Mouse (Mus musculus) limb, embryonic 10.5 days (tissue): ENCODE results near the gene Hdhd5. TPM values are rescaled to one million over a fixed set of nuclear protein-coding genes. Genes with fewer than 3 reads are reported as not detected.

Experiments
- DNase-seq: peaks from one replicate; pipeline ENCODE4 v3.0.0-alpha.2; 2017; ENCODE audit warnings: low spot score
- H3K27ac ChIP-seq: fragments of 300-500 bp; sonication (generic); 2 replicates; pipeline ENCODE4 v1.5.1; 2016; ENCODE audit warnings: mild to moderate bottlenecking
- H3K27me3 ChIP-seq: fragments of 300-500 bp; sonication (generic); 2 replicates; pipeline ENCODE4 v1.6.1; 2016; ENCODE audit warnings: low read depth, mild to moderate bottlenecking; ENCODE audit not compliant: poor library complexity, severe bottlenecking
- H3K36me3 ChIP-seq: fragments of 300-500 bp; sonication (generic); 2 replicates; pipeline ENCODE4 v1.6.1; 2016; ENCODE audit warnings: mild to moderate bottlenecking, moderate library complexity
- H3K4me1 ChIP-seq: fragments of 300-500 bp; sonication (generic); 2 replicates; pipeline ENCODE4 v1.6.1; 2016
- H3K4me3 ChIP-seq: fragments of 300-500 bp; sonication (generic); 2 replicates; pipeline ENCODE4 v1.5.1; 2016; ENCODE audit warnings: mild to moderate bottlenecking, moderate library complexity
- H3K9me3 ChIP-seq: fragments of 300-500 bp; sonication (generic); replicated peaks from 2 replicates; pipeline ENCODE4 v1.6.1; 2016; ENCODE audit warnings: mild to moderate bottlenecking
- WGBS: fragments of 180-500 bp; shearing (Covaris S2); methylation state at CpG from one replicate; pipeline ENCODE4 v1.1.7; 2016; 5-methylcytosine and 5-hydroxymethylcytosine counted together
- polyA plus RNA-seq: library from polyadenylated mRNA; unstranded; fragments of >200 nt; fragmentation: Nextera tagmentation; extraction: Ambion mirVana; gene quantifications from 2 replicates; pipeline ENCODE4 v1.2.1, GENCODE M21; 2016

The Hdhd5 gene
- 24.4 and 26.3 TPM in 2 replicates for polyA plus RNA-seq

DNA sequence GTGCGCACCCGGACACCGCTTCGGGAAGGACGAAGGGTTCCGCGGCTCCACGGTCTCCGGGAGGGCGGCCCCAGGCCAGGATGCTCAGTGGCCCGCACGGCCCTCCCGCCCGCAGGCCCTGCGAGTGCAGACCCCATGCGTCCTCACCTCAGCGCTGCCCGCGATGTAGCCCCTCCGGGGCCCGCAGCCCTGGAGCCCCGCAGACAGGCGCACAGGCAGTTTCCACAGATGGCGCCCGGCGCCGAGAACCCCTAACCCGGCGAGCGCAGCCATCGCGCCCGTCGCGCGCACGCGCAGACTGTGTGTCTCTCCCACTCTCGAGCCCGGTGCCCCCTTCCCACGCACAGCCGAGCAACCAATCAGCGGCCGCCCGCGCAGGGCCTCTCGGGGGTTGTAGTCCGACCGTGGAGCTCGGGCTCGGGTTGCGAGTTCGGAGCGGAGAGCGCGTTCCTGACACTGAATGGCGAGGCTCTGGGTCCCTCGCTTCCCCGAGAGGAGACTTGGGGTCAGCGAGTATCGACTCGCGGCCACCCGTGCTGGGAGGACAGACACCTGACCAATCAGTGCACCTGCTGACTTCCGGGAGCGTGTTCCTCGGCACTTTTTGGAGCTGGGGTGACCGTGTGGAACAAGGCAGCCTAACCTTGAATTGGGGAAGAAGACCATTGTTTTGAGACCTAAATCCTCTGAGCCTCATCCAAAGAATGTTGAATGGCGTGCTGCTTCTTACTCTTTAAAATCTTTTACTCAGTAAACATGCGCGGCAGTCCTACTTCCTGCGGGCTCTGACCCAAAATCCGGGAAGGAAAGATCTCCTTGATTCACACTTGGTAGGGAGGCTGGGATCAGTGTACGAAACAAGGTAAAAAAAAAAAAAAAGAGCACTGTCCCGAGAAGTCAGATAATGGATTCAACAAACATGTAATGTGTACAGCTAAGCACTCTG, at the start of gene Hdhd5:
Hdhd5 (minus strand) TSS at position 300 of the 946 bp plus-strand sequence.
- Histone ChIP-seq H3K4me1 (peaks cover 26% of the 10 kb centered on the region), H3K9me3 (no peaks in the 10 kb centered on the region), H3K27ac (peak within 1 kb of the TSS; percentile 94), H3K36me3 (peaks cover 8% of the 10 kb centered on the region), H3K27me3 (no peaks in the 10 kb centered on the region), H3K4me3 (peak within 1 kb of the TSS; percentile 98)
- WGBS: 1% methylated on average over 75 of the region's 75 CpGs
- DNase-seq: peak; percentile 96

GRCm38 (mm10) chr6:120580713-120581015, 49.5 kb upstream of the Hdhd5 start:
- WGBS: 0% methylated on average over 1 of the region's 1 CpGs
- Histone ChIP-seq H3K4me3 (peak overlapping the region; percentile 54), H3K9me3 (no peaks in the 10 kb centered on the region), H3K27ac (peak overlapping the region; percentile 86), H3K4me1 (peaks cover 45% of the 10 kb centered on the region), H3K36me3 (no peaks in the 10 kb centered on the region), H3K27me3 (no peaks in the 10 kb centered on the region; the same call in 1 of the 2 replicates)
- DNase-seq: peak; percentile 64

- peak overlapping the region; percentile 54 for H3K4me3 ChIP-seq
- no peaks in the 10 kb centered on the region; the same call in 1 of the 2 replicates for H3K27me3 ChIP-seq
- H3K4me1 ChIP-seq: peaks cover 39% of the 10 kb centered on the region
- peak overlapping the region; percentile 86 for H3K27ac ChIP-seq
- H3K36me3 ChIP-seq: no peaks in the 10 kb centered on the region
- WGBS: under 1% methylated on average over 23 of the region's 23 CpGs
- H3K9me3 ChIP-seq: no peaks in the 10 kb centered on the region
- peak; percentile 81 for DNase-seq
Observed at GRCm38 (mm10) chr6:120579831-120580712, 49.0 kb upstream of the Hdhd5 start.

DNA sequence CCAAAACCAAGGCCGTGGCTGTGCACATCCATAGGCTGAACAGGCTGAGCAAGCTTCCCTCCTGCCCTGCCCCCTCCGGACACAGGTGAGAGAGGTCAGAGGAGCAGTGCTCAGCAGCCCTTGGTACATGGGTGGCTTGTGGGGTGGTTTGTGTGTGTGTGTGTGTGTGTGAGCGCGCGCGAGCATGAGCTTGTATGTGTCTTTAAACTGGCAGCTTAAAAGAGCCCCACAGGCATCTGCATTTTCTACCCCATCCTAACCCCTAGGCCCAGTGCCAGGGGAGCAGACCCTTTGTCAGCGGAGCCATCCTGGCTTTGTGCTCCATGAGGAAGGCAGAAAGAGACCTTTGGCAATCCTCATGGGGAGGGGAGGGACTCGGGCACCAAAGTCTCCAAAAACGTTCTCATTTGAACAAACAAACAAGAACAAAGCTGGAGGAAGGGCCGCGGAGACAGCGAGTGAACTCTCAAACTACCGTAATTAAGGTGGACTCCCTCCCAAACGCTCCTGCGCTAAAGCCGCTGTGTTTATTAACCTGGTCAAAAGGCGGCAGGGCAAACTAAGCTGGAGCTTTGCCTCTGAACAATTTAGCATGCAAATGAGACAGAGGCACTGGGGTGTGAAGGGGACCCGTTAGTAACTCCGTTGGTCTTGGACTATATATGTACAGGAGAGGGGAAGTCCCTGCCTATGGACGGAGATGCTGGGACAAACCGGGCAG, 48.2 kb upstream of the Hdhd5 start:
- no peaks in the 10 kb centered on the region for H3K36me3 ChIP-seq
- peak; percentile 61 for DNase-seq
- peak overlapping the region; percentile 86 for H3K27ac ChIP-seq
- 2% methylated on average over 21 of the region's 21 CpGs for WGBS
- no peaks in the 10 kb centered on the region; the same call in 1 of the 2 replicates for H3K27me3 ChIP-seq
- H3K9me3 ChIP-seq: no peaks in the 10 kb centered on the region
- H3K4me3 ChIP-seq: peak overlapping the region; percentile 54
- peaks cover 38% of the 10 kb centered on the region for H3K4me1 ChIP-seq

DNA sequence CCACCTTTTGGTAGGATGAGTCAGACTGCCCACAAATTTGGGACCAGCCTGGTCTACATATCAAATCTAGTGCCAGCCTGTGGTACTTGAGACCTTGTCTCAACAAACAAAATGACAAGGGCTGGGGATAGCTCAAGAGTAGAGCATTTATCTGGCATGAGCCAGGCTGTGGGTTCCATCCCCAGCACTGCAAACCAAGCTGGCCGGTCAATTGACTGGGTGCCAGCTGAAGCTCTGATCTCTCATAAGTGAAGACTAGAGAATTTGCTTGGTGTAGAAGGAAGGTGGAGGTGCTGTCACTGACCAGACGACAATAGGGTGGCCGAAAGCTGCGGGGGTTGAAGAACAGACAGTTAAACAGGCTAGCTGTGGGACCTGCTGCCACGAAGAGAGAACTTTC, 47.4 kb upstream of the Hdhd5 start:
- H3K36me3 ChIP-seq: no peaks in the 10 kb centered on the region
- H3K4me1 ChIP-seq: peaks cover 38% of the 10 kb centered on the region
- no peak for DNase-seq
- 51% methylated on average over 5 of the region's 5 CpGs for WGBS
- H3K9me3 ChIP-seq: no peaks in the 10 kb centered on the region
- peak overlapping the region; percentile 86 for H3K27ac ChIP-seq
- no peaks in the 10 kb centered on the region; the same call in 1 of the 2 replicates for H3K27me3 ChIP-seq
- H3K4me3 ChIP-seq: no peak overlapping the region

DNA sequence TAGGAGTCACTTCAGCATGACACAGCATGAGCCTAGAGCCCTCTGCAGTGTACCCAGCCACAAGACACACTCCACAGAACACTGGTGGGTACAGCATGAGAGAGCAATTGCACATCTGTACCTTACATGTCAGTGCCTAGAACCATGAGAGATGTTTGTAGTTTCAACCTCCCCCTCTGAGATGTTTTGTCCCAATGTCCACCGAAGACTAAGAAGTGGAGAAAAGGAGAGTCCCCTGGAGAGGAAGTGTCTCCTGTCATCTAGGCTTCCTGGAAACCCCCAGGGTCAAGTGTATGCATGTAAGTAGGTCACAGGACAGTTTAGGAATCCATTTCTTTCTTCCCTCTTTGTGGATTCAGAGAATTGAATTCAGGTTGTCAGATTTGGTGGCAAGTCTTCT, 41.3 kb upstream of the Hdhd5 start:
- Histone ChIP-seq H3K36me3 (no peaks in the 10 kb centered on the region), H3K9me3 (no peaks in the 10 kb centered on the region), H3K4me1 (peaks cover 4% of the 10 kb centered on the region), H3K4me3 (no peak overlapping the region), H3K27me3 (no peaks in the 10 kb centered on the region), H3K27ac (no peak overlapping the region)
- WGBS: 73% methylated on average over 1 of the region's 1 CpGs
- no peak for DNase-seq

DNA sequence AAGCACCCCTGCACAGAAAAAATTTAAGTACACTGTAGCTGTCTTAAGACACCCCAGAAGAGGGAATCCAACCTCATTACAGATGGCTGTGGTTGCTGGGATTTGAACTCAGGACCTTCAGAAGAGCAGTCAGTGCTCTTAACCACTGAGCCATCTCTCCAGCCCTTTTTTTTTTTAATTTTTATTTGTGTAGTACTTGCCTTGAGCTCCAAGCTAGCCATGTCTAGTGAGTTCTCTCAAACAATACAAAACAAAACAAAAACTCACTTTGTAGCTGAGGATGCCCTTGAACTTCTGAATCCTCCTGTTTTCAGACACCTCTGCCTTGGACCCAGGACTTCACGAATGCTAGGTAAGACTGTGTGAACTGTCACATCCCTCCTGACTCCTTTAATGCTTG, 37.1 kb upstream of the Hdhd5 start:
- Histone ChIP-seq H3K4me1 (peaks cover 9% of the 10 kb centered on the region), H3K27me3 (no peaks in the 10 kb centered on the region), H3K36me3 (no peaks in the 10 kb centered on the region), H3K9me3 (no peaks in the 10 kb centered on the region), H3K4me3 (no peak overlapping the region), H3K27ac (no peak overlapping the region)
- DNase-seq: no peak
- 81% methylated on average over 1 of the region's 1 CpGs for WGBS

- H3K27ac ChIP-seq: peak overlapping the region; percentile 65
Observed at GRCm38 (mm10) chr6:120566911-120567909, 36.1 kb upstream of the Hdhd5 start.

DNA sequence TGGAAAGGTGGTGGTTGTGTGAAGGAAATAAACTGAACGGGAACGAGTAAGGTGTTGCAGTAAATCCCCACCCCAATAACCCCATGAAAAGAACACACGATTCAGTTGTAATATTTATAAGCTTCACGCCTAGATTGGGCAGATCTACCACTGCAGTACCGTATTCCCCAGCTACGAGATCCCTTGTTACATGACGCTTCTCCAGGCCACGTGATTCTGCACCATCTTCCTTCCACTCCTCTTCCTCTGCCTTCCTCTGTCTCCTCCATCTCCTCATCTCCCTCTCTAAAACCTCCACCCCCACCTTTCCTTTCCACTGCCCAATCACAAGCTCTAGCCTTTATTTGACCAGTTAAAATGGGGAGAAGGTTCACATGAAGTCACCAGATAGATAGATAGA, 25.5 kb upstream of the Hdhd5 start:
- Histone ChIP-seq H3K4me1 (no peaks in the 10 kb centered on the region), H3K27me3 (no peaks in the 10 kb centered on the region), H3K9me3 (no peaks in the 10 kb centered on the region), H3K36me3 (no peaks in the 10 kb centered on the region), H3K4me3 (no peak overlapping the region), H3K27ac (no peak overlapping the region)
- no peak for DNase-seq
- WGBS: 92% methylated on average over 8 of the region's 8 CpGs

More at GRCm38 (mm10) chr6:120566911-120567909, 36.1 kb upstream of the Hdhd5 start:
- H3K36me3 ChIP-seq: no peaks in the 10 kb centered on the region
- DNase-seq: no peak
- H3K9me3 ChIP-seq: no peaks in the 10 kb centered on the region
- 77% methylated on average over 18 of the region's 18 CpGs for WGBS
- no peak overlapping the region for H3K4me3 ChIP-seq
- H3K27me3 ChIP-seq: no peaks in the 10 kb centered on the region
- peaks cover 9% of the 10 kb centered on the region for H3K4me1 ChIP-seq

DNA sequence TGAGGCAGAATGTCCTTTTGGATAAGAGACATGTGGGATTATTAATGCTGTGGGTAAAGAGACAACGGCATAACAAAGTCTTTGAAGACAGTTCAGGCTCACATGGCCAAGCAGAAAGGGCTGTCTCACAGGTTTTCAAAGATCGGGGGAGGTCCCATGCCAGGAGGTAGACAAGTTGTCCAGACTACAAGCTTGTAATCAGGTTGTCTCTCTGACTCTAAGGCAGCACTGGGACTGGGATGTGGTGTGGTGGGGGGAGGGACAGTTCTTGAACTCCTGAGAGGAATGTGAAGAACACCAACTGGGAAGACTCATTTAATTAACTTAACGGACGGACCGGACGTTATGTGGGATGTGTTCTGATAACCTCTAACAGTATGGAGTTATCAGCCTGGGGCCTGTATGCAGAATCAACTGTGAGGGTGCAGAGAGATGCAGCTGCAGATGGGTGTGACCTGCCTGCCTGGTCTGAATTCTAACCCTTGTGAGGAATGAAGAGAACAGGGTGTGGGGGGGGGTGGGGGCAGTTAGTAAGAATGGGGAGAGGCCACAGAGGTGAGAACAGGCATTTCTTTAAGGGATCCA, 25.0 kb upstream of the Hdhd5 start:
- Histone ChIP-seq H3K27ac (no peak overlapping the region), H3K4me1 (peaks cover 3% of the 10 kb centered on the region), H3K27me3 (no peaks in the 10 kb centered on the region), H3K9me3 (no peaks in the 10 kb centered on the region), H3K4me3 (no peak overlapping the region), H3K36me3 (no peaks in the 10 kb centered on the region)
- DNase-seq: no peak
- 84% methylated on average over 6 of the region's 6 CpGs for WGBS

GRCm38 (mm10) chr6:120555152-120555551, 24.0 kb upstream of the Hdhd5 start:
- Histone ChIP-seq H3K4me3 (no peak overlapping the region), H3K27ac (no peak overlapping the region), H3K4me1 (peaks cover 12% of the 10 kb centered on the region), H3K9me3 (no peaks in the 10 kb centered on the region), H3K36me3 (no peaks in the 10 kb centered on the region), H3K27me3 (no peaks in the 10 kb centered on the region)
- no peak for DNase-seq
- WGBS: 76% methylated on average over 1 of the region's 1 CpGs
